In the genomic region with DNA sequence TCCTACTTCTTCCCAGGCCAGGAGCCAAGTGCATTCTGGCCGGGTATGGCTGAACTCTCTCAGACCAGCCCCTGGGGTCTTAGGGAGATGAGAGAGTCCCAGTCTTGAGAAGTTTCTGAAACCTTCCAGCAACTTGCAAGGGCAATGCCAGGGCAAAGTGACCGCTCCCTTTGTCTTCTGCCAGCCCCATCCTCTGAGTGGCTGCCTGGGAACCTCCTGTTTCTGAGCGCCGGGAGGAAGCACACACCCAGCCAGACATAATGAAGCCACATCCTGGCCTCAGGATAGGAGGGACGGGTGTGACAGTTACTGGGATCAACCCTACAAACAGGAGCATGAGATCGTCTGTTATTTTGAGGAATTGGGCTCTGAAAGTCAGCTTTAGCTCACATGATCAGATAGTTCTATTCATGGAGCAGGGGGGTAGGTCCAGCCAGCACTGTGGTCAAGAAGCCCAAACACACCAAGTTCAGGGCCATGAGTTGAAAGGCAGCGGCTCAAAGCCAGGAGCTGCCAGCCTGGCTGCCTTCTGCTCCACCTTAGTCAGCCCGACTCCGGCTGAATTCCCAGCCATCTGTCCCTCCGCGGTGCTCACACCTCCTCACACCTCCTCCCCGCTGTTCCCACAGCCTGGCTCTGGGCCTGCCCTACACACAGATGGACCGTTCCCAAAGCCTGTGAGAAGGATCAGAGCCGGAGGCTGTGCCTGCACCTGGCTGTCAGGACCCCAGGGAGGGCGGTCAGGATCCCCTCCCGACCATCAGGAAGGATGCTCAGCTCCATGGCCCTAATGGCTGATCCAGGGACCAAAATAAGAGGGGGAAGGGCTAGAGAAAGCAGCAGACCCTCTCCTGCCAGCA, we compare ENCODE assay signal across 8 mouse cellular contexts. TPM values are rescaled to one million over a fixed set of nuclear protein-coding genes. Genes with fewer than 3 reads are reported as not detected.
A peak's percentile ranks its signal among the peaks of the same experiment; 100 is the strongest.
DNase-seq lines count a peak whose midpoint lies in the region; ATAC-seq lines count a peak whose summit lies in the region.

No protein-coding gene starts in this region.

- peaks cover 50% of the 10 kb centered on the region for H3K4me1 ChIP-seq in embryonic facial prominence, embryonic 15.5 days
- H3K4me1 ChIP-seq in heart, embryonic 13.5 days = peaks cover 47% of the 10 kb centered on the region
- H3K4me1 ChIP-seq in kidney, embryonic 16.5 days (ENCODE audit: insufficient read depth, low read length) = peaks cover 14% of the 10 kb centered on the region; the same call in 1 of the 2 replicates
- peaks cover 70% of the 10 kb centered on the region for H3K4me1 ChIP-seq in liver, embryonic 13.5 days (replicated peaks)

- H3K4me2 ChIP-seq in embryonic facial prominence, embryonic 15.5 days (replicated peaks) = peak overlapping the region; percentile 98
- peak overlapping the region; percentile 99 for H3K4me2 ChIP-seq in heart, embryonic 13.5 days
- peak overlapping the region; percentile 98 for H3K4me2 ChIP-seq in kidney, embryonic 16.5 days (replicated peaks; ENCODE audit: low read depth, low read length)
- H3K4me2 ChIP-seq in liver, embryonic 13.5 days = peak overlapping the region; percentile 99

- DNase-seq in embryo, embryonic 10 days (ENCODE audit: low spot score) = peak; percentile 46
- DNase-seq in embryo, embryonic 9.5 days (ENCODE audit: extremely low spot score) = no peak
- no peak for DNase-seq in liver, embryonic 13.5 days
- peak; percentile 29 for DNase-seq in naive thymus-derived CD4-positive, alpha-beta T cell, adult 2 months (ENCODE audit: low read depth)
- no peak for DNase-seq in urinary bladder, adult 2 months (ENCODE audit: low spot score)

- peak overlapping the region; percentile 75 for H3K27ac ChIP-seq in embryonic facial prominence, embryonic 15.5 days (replicated peaks)
- H3K27ac ChIP-seq in heart, embryonic 13.5 days (replicated peaks) = peak overlapping the region; percentile 71
- H3K27ac ChIP-seq in kidney, embryonic 16.5 days (ENCODE audit: low read length) = peak overlapping the region; percentile 78
- H3K27ac ChIP-seq in liver, embryonic 13.5 days = peak overlapping the region; percentile 87; the same call in 1 of the 2 replicates

- peak overlapping the region; percentile 71 for H3K4me3 ChIP-seq in embryonic facial prominence, embryonic 15.5 days (replicated peaks)
- peak overlapping the region; percentile 77 for H3K4me3 ChIP-seq in heart, embryonic 13.5 days
- peak overlapping the region; percentile 74 for H3K4me3 ChIP-seq in kidney, embryonic 16.5 days (ENCODE audit: low read length)
- peak overlapping the region; percentile 75 for H3K4me3 ChIP-seq in liver, embryonic 13.5 days (replicated peaks)

- H3K9me3 ChIP-seq in embryonic facial prominence, embryonic 15.5 days (replicated peaks) = no peaks in the 10 kb centered on the region
- no peaks in the 10 kb centered on the region for H3K9me3 ChIP-seq in heart, embryonic 13.5 days
- no peaks in the 10 kb centered on the region for H3K9me3 ChIP-seq in kidney, embryonic 16.5 days (ENCODE audit: low read length)
- no peaks in the 10 kb centered on the region for H3K9me3 ChIP-seq in liver, embryonic 13.5 days (replicated peaks)

- ATAC-seq in embryonic facial prominence, embryonic 15.5 days (ENCODE audit: insufficient number of reproducible peaks, low FRiP score, low TSS enrichment, low read depth) = no peak
- no peak for ATAC-seq in heart, embryonic 13.5 days (ENCODE audit: extremely low read depth, insufficient number of reproducible peaks, low FRiP score, low TSS enrichment)
- peak; percentile 30; the same call in 1 of the 2 replicates for ATAC-seq in kidney, embryonic 16.5 days (ENCODE audit: low FRiP score, low TSS enrichment)
- no peak for ATAC-seq in liver, embryonic 13.5 days (ENCODE audit: low read depth)

- no peaks in the 10 kb centered on the region for H3K36me3 ChIP-seq in embryonic facial prominence, embryonic 15.5 days
- 0 out of 2 replicates have a peak, but pooled peaks cover 6% of the 10 kb centered on the region for H3K36me3 ChIP-seq in heart, embryonic 13.5 days
- H3K36me3 ChIP-seq in kidney, embryonic 16.5 days (ENCODE audit: insufficient read depth, low read length) = no peaks in the 10 kb centered on the region
- peaks cover 40% of the 10 kb centered on the region for H3K36me3 ChIP-seq in liver, embryonic 13.5 days

- H3K27me3 ChIP-seq in embryonic facial prominence, embryonic 15.5 days = peaks cover 85% of the 10 kb centered on the region
- peaks cover 96% of the 10 kb centered on the region for H3K27me3 ChIP-seq in heart, embryonic 13.5 days (replicated peaks)
- peaks cover 74% of the 10 kb centered on the region for H3K27me3 ChIP-seq in kidney, embryonic 16.5 days (ENCODE audit: insufficient read depth, low read length)
- H3K27me3 ChIP-seq in liver, embryonic 13.5 days = peaks cover 74% of the 10 kb centered on the region

- peak overlapping the region; percentile 51 for H3K9ac ChIP-seq in embryonic facial prominence, embryonic 15.5 days
- peak overlapping the region; percentile 86 for H3K9ac ChIP-seq in heart, embryonic 13.5 days
- peak overlapping the region; percentile 74 for H3K9ac ChIP-seq in kidney, embryonic 16.5 days (replicated peaks; ENCODE audit: low read length)
- peak overlapping the region; percentile 82 for H3K9ac ChIP-seq in liver, embryonic 13.5 days

- WGBS in embryonic facial prominence, embryonic 15.5 days = 10% methylated on average over 16 of the region's 16 CpGs
- WGBS in heart, embryonic 13.5 days = 17% methylated on average over 16 of the region's 16 CpGs
- 16% methylated on average over 16 of the region's 16 CpGs for WGBS in kidney, embryonic 16.5 days
- WGBS in liver, embryonic 13.5 days (ENCODE audit: insufficient replicate concordance) = 58% methylated on average over 16 of the region's 16 CpGs

RNA-seq across cellular contexts. Expression of a gene that starts 22.1 kb away (rescaled TPM):
- polyA plus RNA-seq in embryonic facial prominence, embryonic 15.5 days (2015; fragmentation: Nextera tagmentation; extraction: Ambion mirVana) = 6.2 and 6.4 TPM in 2 replicates
- 4.2 and 4.8 TPM in 2 replicates for polyA plus RNA-seq in heart, embryonic 13.5 days (2015; fragmentation: Nextera tagmentation; extraction: Ambion mirVana)
- polyA plus RNA-seq in kidney, embryonic 16.5 days (2015; fragmentation: Nextera tagmentation; extraction: Ambion mirVana) = 3.5 and 4.5 TPM in 2 replicates
- 4.5 and 5.7 TPM in 2 replicates for polyA plus RNA-seq in liver, embryonic 13.5 days (2015; fragmentation: Nextera tagmentation; extraction: Ambion mirVana)
- polyA plus RNA-seq in urinary bladder, adult 2 months (2012; rRNA removed) = 0.95 and 4.0 TPM in 2 replicates

RNA-seq across cellular contexts. Expression of a gene that starts 54.3 kb away (rescaled TPM):
- 0.63 and 1.2 TPM in 2 replicates for polyA plus RNA-seq in embryonic facial prominence, embryonic 15.5 days (2015; fragmentation: Nextera tagmentation; extraction: Ambion mirVana)
- polyA plus RNA-seq in heart, embryonic 13.5 days (2015; fragmentation: Nextera tagmentation; extraction: Ambion mirVana) = not detected in 2 replicates
- 0.15 and 0.19 TPM in 2 replicates for polyA plus RNA-seq in kidney, embryonic 16.5 days (2015; fragmentation: Nextera tagmentation; extraction: Ambion mirVana)
- polyA plus RNA-seq in liver, embryonic 13.5 days (2015; fragmentation: Nextera tagmentation; extraction: Ambion mirVana) = not detected in 2 replicates
- 0.06 TPM in 1 of 2 replicates, not detected in the other for polyA plus RNA-seq in urinary bladder, adult 2 months (2012; rRNA removed)

Comparison
In these comparisons a context has a peak if more than half of its experiments do, and no peak if none do; other contexts are left out.
1. DNase-seq: peak in embryo, embryonic 10 days (single experiment) and naive thymus-derived CD4-positive, alpha-beta T cell, adult 2 months (single experiment); none in embryo, embryonic 9.5 days (single experiment), liver, embryonic 13.5 days (single experiment) and urinary bladder, adult 2 months (single experiment).
2. Peak in every context shown above with its lines, with median percentiles within 50 percentile points of each other: H3K27ac ChIP-seq, H3K4me2 ChIP-seq, H3K4me3 ChIP-seq and H3K9ac ChIP-seq.